Comparison of ENCODE assay signal across 16 mouse cellular contexts in genomic region chr4:8978949-8979348, GRCm38 (mm10).
"Had no signal": no experiment of that assay in that cellular context is flagged by ENCODE, and none has a peak within 500 bp of the region (broad histone marks: within the 10 kb centered on the region; RNA-seq: fewer than 3 reads in every experiment).

No protein-coding gene starts in this region.

- ATAC-seq: intestine, embryonic 15.5 days; midbrain, embryonic 13.5 days had no signal

- H3K4me1 ChIP-seq: intestine, embryonic 15.5 days; limb, embryonic 10.5 days; liver, embryonic 15.5 days; midbrain, embryonic 13.5 days; neural tube, embryonic 13.5 days had no signal

- DNase-seq: kidney, adult 18-20 months; kidney, postnatal 10 days; kidney, postnatal 4 days; lung, adult 2 months; lung, postnatal 10 days; right cerebral cortex, postnatal 14 days; thymus, postnatal 14 days had no signal

- H3K27ac ChIP-seq: intestine, embryonic 15.5 days; layer of hippocampus, adult 2 months; limb, embryonic 10.5 days; liver, embryonic 15.5 days; macrophage; midbrain, embryonic 13.5 days; neural tube, embryonic 13.5 days; stomach, postnatal 0 days had no signal

- H3K4me3 ChIP-seq: intestine, embryonic 15.5 days; layer of hippocampus, adult 2 months; limb, embryonic 10.5 days; liver, embryonic 15.5 days; midbrain, embryonic 13.5 days; neural tube, embryonic 13.5 days had no signal

- H3K27me3 ChIP-seq: intestine, embryonic 15.5 days; liver, embryonic 15.5 days; midbrain, embryonic 13.5 days; neural tube, embryonic 13.5 days had no signal

- H3K9ac ChIP-seq: intestine, embryonic 15.5 days; liver, embryonic 15.5 days; midbrain, embryonic 13.5 days; neural tube, embryonic 13.5 days had no signal

- H3K36me3 ChIP-seq: intestine, embryonic 15.5 days; limb, embryonic 10.5 days; liver, embryonic 15.5 days; midbrain, embryonic 13.5 days; neural tube, embryonic 13.5 days had no signal

- H3K4me2 ChIP-seq: intestine, embryonic 15.5 days; liver, embryonic 11.5 days; liver, embryonic 15.5 days; midbrain, embryonic 13.5 days; neural tube, embryonic 13.5 days had no signal

- H3K9me3 ChIP-seq: intestine, embryonic 15.5 days; limb, embryonic 10.5 days; liver, embryonic 15.5 days; midbrain, embryonic 13.5 days; neural tube, embryonic 13.5 days had no signal
